Mouse (Mus musculus): ENCODE results near the gene Nfkb2. TPM values are rescaled to one million over a fixed set of nuclear protein-coding genes. Genes with fewer than 3 reads are reported as not detected.
A peak's percentile ranks its signal among the peaks of the same experiment; 100 is the strongest.

The Nfkb2 gene
- polyA plus RNA-seq, 1 experiment from 2014 or later, result 2.1 TPM

GRCm38 (mm10) chr19:46331326-46331725 lies 27.2 kb downstream of the Nfkb2 start:
- no peak for ATAC-seq (ENCODE audit: low FRiP score, low TSS enrichment)
- Histone ChIP-seq H3K9ac (replicated peaks; ENCODE audit: low read length) (no peak overlapping the region), H3K4me3 (replicated peaks; ENCODE audit: low read depth, low read length) (no peak overlapping the region), H3K9me3 (ENCODE audit: control insufficient read depth, low read length) (no peaks in the 10 kb centered on the region), H3K36me3 (ENCODE audit: control insufficient read depth, insufficient read depth, low read length) (peaks cover 28% of the 10 kb centered on the region), H3K4me1 (ENCODE audit: control insufficient read depth, insufficient read depth, low read length) (peaks cover 18% of the 10 kb centered on the region), H3K27ac (replicated peaks; ENCODE audit: low read depth, low read length) (no peak overlapping the region), H3K27me3 (ENCODE audit: control insufficient read depth, insufficient read depth, low read length) (no peaks in the 10 kb centered on the region), H3K4me2 (ENCODE audit: low read length) (no peak overlapping the region)
- WGBS, result 94% methylated on average over 14 of the region's 14 CpGs
- no peak for DNase-seq

GRCm38 (mm10) chr19:46331936-46332335 lies 27.8 kb downstream of the Nfkb2 start:
- no peak for ATAC-seq (ENCODE audit: low FRiP score, low TSS enrichment)
- 93% methylated on average over 3 of the region's 3 CpGs for WGBS

GRCm38 (mm10) chr19:46332721-46333339 lies 28.7 kb downstream of the Nfkb2 start:
- Histone ChIP-seq H3K4me1 (ENCODE audit: control insufficient read depth, insufficient read depth, low read length) (peaks cover 23% of the 10 kb centered on the region), H3K4me3 (replicated peaks; ENCODE audit: low read depth, low read length) (no peak overlapping the region), H3K27me3 (ENCODE audit: control insufficient read depth, insufficient read depth, low read length) (no peaks in the 10 kb centered on the region), H3K4me2 (ENCODE audit: low read length) (no peak overlapping the region), H3K9ac (replicated peaks; ENCODE audit: low read length) (no peak overlapping the region), H3K36me3 (ENCODE audit: control insufficient read depth, insufficient read depth, low read length) (peaks cover 28% of the 10 kb centered on the region), H3K27ac (replicated peaks; ENCODE audit: low read depth, low read length) (no peak overlapping the region), H3K9me3 (ENCODE audit: control insufficient read depth, low read length) (no peaks in the 10 kb centered on the region)
- WGBS, result 31% methylated on average over 7 of the region's 7 CpGs
- ATAC-seq (ENCODE audit: low FRiP score, low TSS enrichment), result no peak
- no peak for DNase-seq

More at GRCm38 (mm10) chr19:46331936-46332335, 27.8 kb downstream of the Nfkb2 start:
- Histone ChIP-seq H3K27ac (replicated peaks; ENCODE audit: low read depth, low read length) (no peak overlapping the region), H3K27me3 (ENCODE audit: control insufficient read depth, insufficient read depth, low read length) (no peaks in the 10 kb centered on the region), H3K4me3 (replicated peaks; ENCODE audit: low read depth, low read length) (no peak overlapping the region), H3K9me3 (ENCODE audit: control insufficient read depth, low read length) (no peaks in the 10 kb centered on the region), H3K4me2 (ENCODE audit: low read length) (no peak overlapping the region), H3K9ac (replicated peaks; ENCODE audit: low read length) (no peak overlapping the region), H3K4me1 (ENCODE audit: control insufficient read depth, insufficient read depth, low read length) (peaks cover 18% of the 10 kb centered on the region), H3K36me3 (ENCODE audit: control insufficient read depth, insufficient read depth, low read length) (peaks cover 28% of the 10 kb centered on the region)
- DNase-seq, result no peak

GRCm38 (mm10) chr19:46333906-46334305 lies 29.8 kb downstream of the Nfkb2 start:
- Histone ChIP-seq H3K4me2 (ENCODE audit: low read length) (no peak overlapping the region), H3K36me3 (ENCODE audit: control insufficient read depth, insufficient read depth, low read length) (peaks cover 28% of the 10 kb centered on the region), H3K9ac (replicated peaks; ENCODE audit: low read length) (no peak overlapping the region), H3K27ac (replicated peaks; ENCODE audit: low read depth, low read length) (no peak overlapping the region), H3K4me3 (replicated peaks; ENCODE audit: low read depth, low read length) (no peak overlapping the region), H3K27me3 (ENCODE audit: control insufficient read depth, insufficient read depth, low read length) (no peaks in the 10 kb centered on the region), H3K4me1 (ENCODE audit: control insufficient read depth, insufficient read depth, low read length) (peaks cover 25% of the 10 kb centered on the region), H3K9me3 (ENCODE audit: control insufficient read depth, low read length) (no peaks in the 10 kb centered on the region)
- DNase-seq (no peak), ATAC-seq (ENCODE audit: low FRiP score, low TSS enrichment) (no peak)
- 87% methylated on average over 3 of the region's 3 CpGs for WGBS

- Histone ChIP-seq H3K27ac (replicated peaks; ENCODE audit: low read depth, low read length) (peak overlapping the region; percentile 80), H3K9ac (replicated peaks; ENCODE audit: low read length) (peak overlapping the region; percentile 80), H3K27me3 (ENCODE audit: control insufficient read depth, insufficient read depth, low read length) (no peaks in the 10 kb centered on the region), H3K9me3 (ENCODE audit: control insufficient read depth, low read length) (no peaks in the 10 kb centered on the region), H3K4me1 (ENCODE audit: control insufficient read depth, insufficient read depth, low read length) (peaks cover 20% of the 10 kb centered on the region), H3K36me3 (ENCODE audit: control insufficient read depth, insufficient read depth, low read length) (0 out of 2 replicates have a peak, but pooled peaks cover 1% of the 10 kb centered on the region), H3K4me3 (replicated peaks; ENCODE audit: low read depth, low read length) (peak overlapping the region; percentile 74), H3K4me2 (ENCODE audit: low read length) (peak overlapping the region; percentile 89)
- no peak for DNase-seq
- WGBS, result 28% methylated on average over 15 of the region's 15 CpGs
- no peak; the same call in none of the 2 replicates for ATAC-seq (ENCODE audit: low FRiP score, low TSS enrichment)
These were observed 33.7 kb downstream of the Nfkb2 start for GRCm38 (mm10) chr19:46337719-46338330.

GRCm38 (mm10) chr19:46338331-46338936 lies 34.3 kb downstream of the Nfkb2 start, which contains the start of gene Cuedc2:
TSS of gene Cuedc2 (minus strand) at chr19:46338702.
- Histone ChIP-seq H3K9me3 (ENCODE audit: control insufficient read depth, low read length) (no peaks in the 10 kb centered on the region), H3K9ac (replicated peaks; ENCODE audit: low read length) (peak within 1 kb of the TSS; percentile 80), H3K4me1 (ENCODE audit: control insufficient read depth, insufficient read depth, low read length) (peaks cover 20% of the 10 kb centered on the region), H3K4me3 (replicated peaks; ENCODE audit: low read depth, low read length) (peak within 1 kb of the TSS; percentile 74), H3K36me3 (ENCODE audit: control insufficient read depth, insufficient read depth, low read length) (no peaks in the 10 kb centered on the region), H3K27me3 (ENCODE audit: control insufficient read depth, insufficient read depth, low read length) (no peaks in the 10 kb centered on the region), H3K4me2 (ENCODE audit: low read length) (peak within 1 kb of the TSS; percentile 89), H3K27ac (replicated peaks; ENCODE audit: low read depth, low read length) (peak within 1 kb of the TSS; percentile 80)
- DNase-seq (peak; percentile 98), ATAC-seq (ENCODE audit: low FRiP score, low TSS enrichment) (peak; percentile 92)
- WGBS, result under 1% methylated on average over 31 of the region's 31 CpGs

- Histone ChIP-seq H3K4me2 (ENCODE audit: low read length) (peak overlapping the region; percentile 45), H3K27me3 (ENCODE audit: control insufficient read depth, insufficient read depth, low read length) (no peaks in the 10 kb centered on the region), H3K4me1 (ENCODE audit: control insufficient read depth, insufficient read depth, low read length) (peaks cover 20% of the 10 kb centered on the region), H3K27ac (replicated peaks; ENCODE audit: low read depth, low read length) (0 out of 2 replicates have a peak overlapping the region, but pooled peaks have one; percentile 42), H3K36me3 (ENCODE audit: control insufficient read depth, insufficient read depth, low read length) (no peaks in the 10 kb centered on the region), H3K9ac (replicated peaks; ENCODE audit: low read length) (peak overlapping the region; percentile 12; the same call in 1 of the 2 replicates), H3K9me3 (ENCODE audit: control insufficient read depth, low read length) (no peaks in the 10 kb centered on the region), H3K4me3 (replicated peaks; ENCODE audit: low read depth, low read length) (peak overlapping the region; percentile 74)
- WGBS, result 52% methylated on average over 6 of the region's 6 CpGs
- ATAC-seq (ENCODE audit: low FRiP score, low TSS enrichment), result 0 out of 2 replicates have a peak, but pooled peaks have one; percentile 2
- no peak for DNase-seq
These were observed 34.8 kb downstream of the Nfkb2 start for GRCm38 (mm10) chr19:46338942-46339286.

- H3K9ac ChIP-seq (replicated peaks; ENCODE audit: low read length), result 0 out of 2 replicates have a peak overlapping the region, but pooled peaks have one; percentile 12
- WGBS, result 84% methylated on average over 7 of the region's 7 CpGs
- no peak for ATAC-seq (ENCODE audit: low FRiP score, low TSS enrichment)
These were observed 35.3 kb downstream of the Nfkb2 start for GRCm38 (mm10) chr19:46339287-46339971.

More at GRCm38 (mm10) chr19:46339287-46339971, 35.3 kb downstream of the Nfkb2 start:
- peak overlapping the region; percentile 45 for H3K4me2 ChIP-seq (ENCODE audit: low read length)
- no peaks in the 10 kb centered on the region for H3K9me3 ChIP-seq (ENCODE audit: control insufficient read depth, low read length)
- H3K4me1 ChIP-seq (ENCODE audit: control insufficient read depth, insufficient read depth, low read length), result peaks cover 20% of the 10 kb centered on the region
- no peaks in the 10 kb centered on the region for H3K27me3 ChIP-seq (ENCODE audit: control insufficient read depth, insufficient read depth, low read length)
- no peaks in the 10 kb centered on the region for H3K36me3 ChIP-seq (ENCODE audit: control insufficient read depth, insufficient read depth, low read length)
- H3K27ac ChIP-seq (replicated peaks; ENCODE audit: low read depth, low read length), result 0 out of 2 replicates have a peak overlapping the region, but pooled peaks have one; percentile 42
- DNase-seq, result no peak
- no peak overlapping the region for H3K4me3 ChIP-seq (replicated peaks; ENCODE audit: low read depth, low read length)
